Mouse (Mus musculus) cortical plate, adult 2 months (tissue): ENCODE data around the gene Ap3d1.

Source experiments
- CTCF ChIP-seq: fragments of 200-500 bp; IDR thresholded peaks from 2 replicates; pipeline ENCODE4 v1.5.1; 2011; ENCODE audit warnings: mild to moderate bottlenecking, control low read depth, low read length; ENCODE audit not compliant: insufficient read depth; ENCODE audit errors: extremely low read depth
- POLR2A ChIP-seq: fragments of 200-500 bp; IDR thresholded peaks from 2 replicates; pipeline ENCODE4 v1.6.1; 2011; ENCODE audit warnings: mild to moderate bottlenecking, low read length, control low read depth; ENCODE audit not compliant: insufficient read depth; ENCODE audit errors: extremely low read depth

DNA sequence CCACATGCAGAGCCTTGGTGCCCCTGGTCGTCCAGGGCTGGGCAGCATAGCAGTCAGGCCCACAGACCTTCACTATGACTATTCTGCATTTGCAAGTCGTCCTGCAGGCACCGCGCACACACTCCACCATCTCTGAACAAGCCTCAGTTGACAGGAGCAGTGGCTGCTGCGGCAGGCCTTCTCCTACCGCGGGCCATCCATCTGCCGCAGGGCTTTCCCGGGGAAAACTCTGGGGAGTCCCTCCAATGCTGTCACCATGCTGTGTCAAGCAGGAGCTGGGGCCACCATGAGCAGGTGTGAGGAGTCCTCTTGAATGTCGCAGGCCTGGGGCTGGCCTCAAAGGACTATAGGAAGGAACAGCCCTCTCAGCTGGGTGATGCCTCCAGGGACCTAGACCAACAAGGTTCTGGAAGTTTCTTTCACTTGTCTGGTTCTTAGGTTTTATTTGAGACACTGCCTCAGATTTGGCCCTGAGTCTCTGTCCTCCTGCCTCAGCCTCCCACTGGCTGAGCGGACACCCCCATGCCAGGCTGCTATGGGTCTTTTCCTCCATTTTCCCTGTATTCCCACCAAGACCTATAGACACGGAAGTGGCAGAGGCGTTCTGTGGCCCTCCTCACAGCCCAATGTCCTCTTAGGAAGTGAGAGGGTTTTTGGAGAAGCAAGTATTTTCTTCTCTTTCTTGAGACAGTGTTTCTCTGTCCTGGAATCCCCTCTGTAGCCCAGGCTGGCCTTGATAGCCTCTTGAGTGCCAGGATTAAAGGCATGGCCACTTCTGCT, 47.7 kb downstream of the Ap3d1 start:
- TF ChIP-seq CTCF, result no peak
- no peak for TF ChIP-seq POLR2A
